Mouse (Mus musculus) myocyte (in vitro differentiated cells): ENCODE results near the gene Gm20604.

Experiments
- POLR2A ChIP-seq: IDR thresholded peaks from one replicate; pipeline ENCODE4 v1.6.1; 2011; ENCODE audit warnings: low read depth, mild to moderate bottlenecking, control low read depth, moderate library complexity; ENCODE audit not compliant: insufficient read length
- REST ChIP-seq: IDR thresholded peaks from one replicate; pipeline ENCODE4 v1.6.1; 2011; ENCODE audit warnings: mild to moderate bottlenecking, control low read depth, moderate library complexity; ENCODE audit not compliant: insufficient read depth, insufficient read length
- TCF12 ChIP-seq: IDR thresholded peaks from one replicate; pipeline ENCODE4 v1.6.1; 2011; ENCODE audit warnings: mild to moderate bottlenecking, control low read depth; ENCODE audit not compliant: poor library complexity, insufficient read depth, severe bottlenecking
- USF1 ChIP-seq: IDR thresholded peaks from one replicate; pipeline ENCODE4 v1.6.1; 2011; ENCODE audit warnings: low read depth, mild to moderate bottlenecking, control low read depth, moderate library complexity

DNA sequence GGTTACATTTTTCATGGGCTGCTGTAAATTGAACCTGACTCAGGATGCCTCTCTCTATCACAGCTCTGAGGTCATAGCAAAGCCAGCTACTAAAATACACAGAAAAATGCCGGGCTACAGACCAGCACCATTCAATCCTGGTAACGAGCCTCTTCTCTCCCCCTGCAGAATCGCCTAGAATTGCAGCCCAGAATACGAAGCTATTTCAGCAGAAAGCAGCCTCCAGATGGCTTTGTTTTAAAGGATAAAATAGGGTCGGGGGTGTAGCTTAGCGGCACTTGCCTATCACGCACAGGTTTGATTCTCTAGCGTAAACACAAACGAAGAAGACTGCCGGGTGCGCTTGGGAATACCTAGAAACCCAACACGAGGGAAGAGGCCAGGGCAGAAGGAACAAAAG lies 58.0 kb downstream of the Gm20604 start:
- TF ChIP-seq USF1 (no peak), REST (no peak), TCF12 (no peak), POLR2A (no peak)
